Mouse (Mus musculus): Measurements from ENCODE around the gene Parva.

DNA sequence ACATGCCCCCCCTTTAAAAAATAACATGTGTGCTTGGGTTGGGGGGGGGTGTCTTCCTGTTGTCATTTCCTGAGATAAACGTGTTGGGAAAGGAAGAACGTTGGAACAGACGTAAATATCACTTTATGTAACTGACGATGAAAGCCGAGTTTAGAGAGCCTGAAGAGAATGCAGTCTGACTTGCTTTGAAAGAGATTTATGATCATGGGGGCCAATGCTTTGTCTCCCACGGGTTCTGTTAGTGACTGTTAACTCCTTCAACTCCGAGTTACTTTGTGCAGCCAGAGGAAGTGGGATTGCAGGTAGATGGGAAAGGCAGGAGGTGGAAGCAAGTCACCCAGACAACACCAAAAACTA lies 72.8 kb downstream of the Parva start:
- TF ChIP-seq CTCF (conservative IDR thresholded peaks at IDR 0.05 in 1 of 2, IDR thresholded peaks at IDR 0.05 in 1 of 2; ENCODE audit: low read depth in 2 of 2, low read length in 2 of 2), result no peak
- TF ChIP-seq POLR2A (IDR thresholded peaks at IDR 0.05; ENCODE audit: low read depth, low read length), result no peak
- no peak for TF ChIP-seq RAD21 (IDR thresholded peaks at IDR 0.05; ENCODE audit: low read depth, low read length)
- TF ChIP-seq ELF1 (IDR thresholded peaks at IDR 0.05; ENCODE audit: low read depth, low read length), result no peak
- no peak for TF ChIP-seq ETS1 (conservative IDR thresholded peaks at IDR 0.05; ENCODE audit: low read depth, low read length)
- TF ChIP-seq EP300 (IDR thresholded peaks at IDR 0.05; ENCODE audit: low read length), result no peak
- no peak for TF ChIP-seq CHD2 (IDR thresholded peaks at IDR 0.05; ENCODE audit: low read length)
- TF ChIP-seq MAFK (IDR thresholded peaks at IDR 0.05; ENCODE audit: insufficient replicate concordance, low read length), result no peak
- no peak for TF ChIP-seq ZMIZ1 (IDR thresholded peaks at IDR 0.05; ENCODE audit: low read depth, low read length)
